Comparison of ENCODE assay signal across 24 mouse cellular contexts in genomic region chr6:113390715-113391114, GRCm38 (mm10). TPM values are rescaled to one million over a fixed set of nuclear protein-coding genes. Genes with fewer than 3 reads are reported as not detected.
A peak's percentile ranks its signal among the peaks of the same experiment; 100 is the strongest.
DNase-seq lines count a peak whose midpoint lies in the region; ATAC-seq and TF ChIP-seq lines count a peak whose summit lies in the region.
"Had no signal": no experiment of that assay in that cellular context is flagged by ENCODE, and none has a peak within 500 bp of the region (broad histone marks: within the 10 kb centered on the region; RNA-seq: fewer than 3 reads in every experiment).

No protein-coding gene starts in this region.

- no peak for ATAC-seq in megakaryocyte, adult 5-6 weeks (ENCODE audit: poor library complexity, severe bottlenecking)
- ATAC-seq: CD4-positive, CD25-positive, alpha-beta regulatory T cell, adult 4 months; forebrain, embryonic 16.5 days had no signal

- no peak for TF ChIP-seq POLR2A in kidney, adult 2 months (IDR thresholded peaks at IDR 0.05; ENCODE audit: low read depth, low read length)

- peak; percentile 78 for DNase-seq in kidney, adult 2 months
- DNase-seq in kidney, postnatal 4 days: no peak
- no peak for DNase-seq in layer of hippocampus, adult 2 months (ENCODE audit: low spot score in 2 of 2)
- DNase-seq in layer of hippocampus, postnatal 14 days (ENCODE audit: low spot score in 2 of 2): no peak
- DNase-seq in 3T3-L1 (ENCODE audit: low read depth, low spot score): peak; percentile 13
- DNase-seq in MN1 (ENCODE audit: low spot score): peak; percentile 55
- DNase-seq in gastrocnemius, adult 18-20 months (ENCODE audit: low spot score): no peak
- DNase-seq: adrenal gland, postnatal 25 days; B cell, adult 2 months; cerebellum, adult 18-20 months; cerebellum, adult 9-11 months; cerebellum, postnatal 36 days; gastrocnemius, postnatal 14 days; heart, adult 2 months; heart, postnatal 14 days had no signal

- H3K27ac ChIP-seq in kidney, adult 2 months (ENCODE audit: insufficient read depth, low read depth, low read length): peak overlapping the region; percentile 65
- 0 out of 2 replicates have a peak overlapping the region, but pooled peaks have one; percentile 36 for H3K27ac ChIP-seq in layer of hippocampus, adult 2 months
- H3K27ac ChIP-seq: forebrain, embryonic 12.5 days; heart, adult 2 months; heart, embryonic 15.5 days had no signal

- peaks cover 13% of the 10 kb centered on the region for H3K4me1 ChIP-seq in kidney, adult 2 months (ENCODE audit: control insufficient read depth, insufficient read depth, low read length)

- H3K27me3 ChIP-seq in kidney, adult 2 months (replicated peaks; ENCODE audit: control insufficient read depth, insufficient read depth, low read length): no peaks in the 10 kb centered on the region
- H3K27me3 ChIP-seq: forebrain, embryonic 12.5 days; heart, embryonic 15.5 days had no signal

- no peak for TF ChIP-seq CTCF in kidney, adult 2 months (conservative IDR thresholded peaks at IDR 0.05; ENCODE audit: insufficient read depth, insufficient read length, low read depth, low read length)
- no peak for TF ChIP-seq CTCF in layer of hippocampus, adult 2 months (conservative IDR thresholded peaks at IDR 0.05)

- H3K36me3 ChIP-seq in kidney, adult 2 months (ENCODE audit: control insufficient read depth, insufficient read depth, low read length): peaks cover 6% of the 10 kb centered on the region

- no peak overlapping the region for H3K4me3 ChIP-seq in kidney, adult 2 months (ENCODE audit: insufficient read depth, low read depth, low read length)
- H3K4me3 ChIP-seq in layer of hippocampus, adult 2 months: no peak overlapping the region
- H3K4me3 ChIP-seq: embryonic facial prominence, embryonic 13.5 days; forebrain, embryonic 12.5 days; heart, adult 2 months; heart, embryonic 15.5 days had no signal

- 65% methylated on average over 3 of the region's 3 CpGs for WGBS in kidney, adult 2 months

RNA-seq across cellular contexts. Expression of gene Ttll3, which starts 1.7 kb away (rescaled TPM):
- 5.9 and 6.4 TPM in 2 replicates for polyA plus RNA-seq in kidney, adult 2 months (2012; rRNA removed)
- total RNA-seq in layer of hippocampus, adult 2 months (2021): 10 to 100 TPM; 15.5 to 23.2 TPM
- total RNA-seq in layer of hippocampus, postnatal 14 days (2021): 10 to 100 TPM; 11.7 to 13.7 TPM
- 6.2 and 7.2 TPM in 2 replicates for total RNA-seq in megakaryocyte, adult 5-6 weeks (2015)
- 7.7 and 9.9 TPM in 2 replicates for total RNA-seq in megakaryocyte, adult 5-6 weeks (2017)
- total RNA-seq in gastrocnemius, adult 18-20 months (2021): under 1 TPM; 0.52 to 0.82 TPM

RNA-seq across cellular contexts. Expression of gene Arpc4, which starts 12.8 kb away (rescaled TPM):
- polyA plus RNA-seq in kidney, adult 2 months (2012; rRNA removed): 73.8 and 79.1 TPM in 2 replicates
- 100 to 1,000 TPM; 308 to 330 TPM for total RNA-seq in layer of hippocampus, adult 2 months (2021)
- total RNA-seq in layer of hippocampus, postnatal 14 days (2021): 100 to 1,000 TPM; 348 to 363 TPM
- total RNA-seq in megakaryocyte, adult 5-6 weeks (2015): 255 and 284 TPM in 2 replicates
- 427 and 451 TPM in 2 replicates for total RNA-seq in megakaryocyte, adult 5-6 weeks (2017)
- total RNA-seq in gastrocnemius, adult 18-20 months (2021): 10 to 100 TPM; 50.8 to 52.6 TPM

RNA-seq across cellular contexts. Expression of gene Tada3, which starts 13.0 kb away (rescaled TPM):
- polyA plus RNA-seq in kidney, adult 2 months (2012; rRNA removed): 23.5 and 24.3 TPM in 2 replicates
- 10 to 100 TPM; 50.5 to 53.5 TPM for total RNA-seq in layer of hippocampus, adult 2 months (2021)
- 10 to 100 TPM; 53.4 to 54.9 TPM for total RNA-seq in layer of hippocampus, postnatal 14 days (2021)
- 20.1 and 23.6 TPM in 2 replicates for total RNA-seq in megakaryocyte, adult 5-6 weeks (2015)
- total RNA-seq in megakaryocyte, adult 5-6 weeks (2017): 14.1 and 15.9 TPM in 2 replicates
- total RNA-seq in gastrocnemius, adult 18-20 months (2021): 10 to 100 TPM; 14.6 to 15.3 TPM

RNA-seq across cellular contexts. Expression of gene Rpusd3, which starts 28.4 kb away (rescaled TPM):
- polyA plus RNA-seq in kidney, adult 2 months (2012; rRNA removed): 159 and 197 TPM in 2 replicates
- 10 to 100 TPM; 40.2 to 44.4 TPM for total RNA-seq in layer of hippocampus, adult 2 months (2021)
- total RNA-seq in layer of hippocampus, postnatal 14 days (2021): 10 to 100 TPM; 24.7 to 28.7 TPM
- total RNA-seq in megakaryocyte, adult 5-6 weeks (2015): 2.5 and 6.2 TPM in 2 replicates
- 2.5 and 3.0 TPM in 2 replicates for total RNA-seq in megakaryocyte, adult 5-6 weeks (2017)
- total RNA-seq in gastrocnemius, adult 18-20 months (2021): 10 to 100 TPM in 1 of 2 experiments, 1 to 10 TPM in 1; 9.2 to 11.1 TPM

RNA-seq across cellular contexts. Expression of gene Cidec, which starts 44.8 kb away (rescaled TPM):
- polyA plus RNA-seq in kidney, adult 2 months (2012; rRNA removed): 102 and 137 TPM in 2 replicates
- not detected for total RNA-seq in layer of hippocampus, adult 2 months (2021)
- not detected for total RNA-seq in layer of hippocampus, postnatal 14 days (2021)
- not detected in 2 replicates for total RNA-seq in megakaryocyte, adult 5-6 weeks (2015)
- total RNA-seq in megakaryocyte, adult 5-6 weeks (2017): not detected in 2 replicates
- 10 to 100 TPM in 1 of 2 experiments, 1 to 10 TPM in 1; 9.9 to 17.2 TPM for total RNA-seq in gastrocnemius, adult 18-20 months (2021)
- total RNA-seq: hematopoietic stem cell, adult 5-6 weeks had no signal
- polyA plus RNA-seq: CD4-positive, CD25-positive, alpha-beta regulatory T cell, adult 4 months; embryonic facial prominence, embryonic 13.5 days; forebrain, embryonic 12.5 days; forebrain, embryonic 16.5 days; G1E; heart, embryonic 11.5 days; heart, embryonic 15.5 days had no signal

Comparison
In these comparisons a context has a peak if more than half of its experiments do, and no peak if none do; other contexts are left out.
1. DNase-seq: peak in kidney, adult 2 months (single experiment), 3T3-L1 (single experiment) and MN1 (single experiment); none in kidney, postnatal 4 days (0 of 2), layer of hippocampus, adult 2 months (0 of 2), layer of hippocampus, postnatal 14 days (0 of 2) and gastrocnemius, adult 18-20 months (single experiment).
2. RNA of gene Arpc4, which starts 12.8 kb away (total RNA-seq): 255 to 451 TPM in megakaryocyte, adult 5-6 weeks, 348 to 363 TPM in layer of hippocampus, postnatal 14 days and 308 to 330 TPM in layer of hippocampus, adult 2 months; 50.8 to 52.6 TPM in gastrocnemius, adult 18-20 months; every median in the first group is over 4 times any median in the second.